Mouse (Mus musculus) E14TG2a.4 (cell line): ENCODE measurements around the gene Nedd9.

ENCODE experiments used
- CTCF ChIP-seq: conservative IDR thresholded peaks from 2 replicates; pipeline ENCODE4 v1.5.1; 2014; ENCODE audit warnings: low read length
- NANOG ChIP-seq: IDR thresholded peaks from 2 replicates; pipeline ENCODE4 v1.6.1; 2014; ENCODE audit warnings: borderline replicate concordance, low read length, mixed read lengths

- TF ChIP-seq CTCF (no peak), NANOG (no peak)
Observed at GRCm38 (mm10) chr13:41267827-41268408, 219.2 kb downstream of the Nedd9 start.
